Mouse (Mus musculus) E14TG2a.4 (cell line): ENCODE data around the gene Gm44805.

Experiments used
- CTCF ChIP-seq: conservative IDR thresholded peaks from 2 replicates; pipeline ENCODE4 v1.5.1; 2014; ENCODE audit warnings: low read length
- NANOG ChIP-seq: IDR thresholded peaks from 2 replicates; pipeline ENCODE4 v1.6.1; 2014; ENCODE audit warnings: borderline replicate concordance, low read length, mixed read lengths
- POU5F1 ChIP-seq: IDR thresholded peaks from 2 replicates; pipeline ENCODE4 v1.6.1; 2014; ENCODE audit warnings: low read length, borderline replicate concordance

DNA sequence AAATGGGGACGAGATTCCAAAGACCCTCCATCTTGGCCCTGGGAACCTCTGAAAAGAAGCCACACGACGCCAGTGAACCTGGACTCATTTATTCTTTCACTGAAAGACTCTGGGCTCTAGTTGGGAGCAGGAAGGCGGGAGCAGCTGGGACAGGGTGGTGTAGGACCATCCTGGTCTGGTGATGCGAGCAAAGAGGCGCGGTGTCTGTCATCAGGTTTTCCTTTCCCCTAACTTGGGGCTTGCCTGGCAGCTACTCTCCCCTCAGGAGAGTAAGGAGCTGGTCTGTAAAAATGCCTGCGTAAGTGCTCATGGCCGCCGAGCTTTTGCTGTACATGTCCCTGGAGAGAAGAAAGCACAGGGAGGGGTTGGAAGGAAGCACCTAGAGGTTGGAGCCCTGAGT, 9.7 kb downstream of the Gm44805 start:
- no peak for TF ChIP-seq CTCF
- no peak for TF ChIP-seq POU5F1
- TF ChIP-seq NANOG, result no peak
